Mouse (Mus musculus) embryonic stem cell, embryonic (primary cell): Measurements from ENCODE around the gene Best3.

Source experiments
- CTCF ChIA-PET, 4 experiments: fragments of 300-600 bp in 2 of 4; fragments of 350-600 bp in 2 of 4; sonication (Branson Sonifier 250); formaldehyde crosslinking; loops; one replicate each; lab custom pipeline; 2022; ENCODE audit warnings: inconsistent platforms in 2 of 4; lab: Charles Lee
- POLR2A ChIA-PET, 4 experiments: fragments of 300-600 bp in 2 of 4; fragments of 350-600 bp in 2 of 4; sonication (Branson Sonifier 250); formaldehyde crosslinking; loops; one replicate each; lab custom pipeline; 2022; ENCODE audit warnings: antibody characterized with exemption in 4 of 4, inconsistent platforms in 1 of 4; lab: Charles Lee

The Best3 gene

DNA sequence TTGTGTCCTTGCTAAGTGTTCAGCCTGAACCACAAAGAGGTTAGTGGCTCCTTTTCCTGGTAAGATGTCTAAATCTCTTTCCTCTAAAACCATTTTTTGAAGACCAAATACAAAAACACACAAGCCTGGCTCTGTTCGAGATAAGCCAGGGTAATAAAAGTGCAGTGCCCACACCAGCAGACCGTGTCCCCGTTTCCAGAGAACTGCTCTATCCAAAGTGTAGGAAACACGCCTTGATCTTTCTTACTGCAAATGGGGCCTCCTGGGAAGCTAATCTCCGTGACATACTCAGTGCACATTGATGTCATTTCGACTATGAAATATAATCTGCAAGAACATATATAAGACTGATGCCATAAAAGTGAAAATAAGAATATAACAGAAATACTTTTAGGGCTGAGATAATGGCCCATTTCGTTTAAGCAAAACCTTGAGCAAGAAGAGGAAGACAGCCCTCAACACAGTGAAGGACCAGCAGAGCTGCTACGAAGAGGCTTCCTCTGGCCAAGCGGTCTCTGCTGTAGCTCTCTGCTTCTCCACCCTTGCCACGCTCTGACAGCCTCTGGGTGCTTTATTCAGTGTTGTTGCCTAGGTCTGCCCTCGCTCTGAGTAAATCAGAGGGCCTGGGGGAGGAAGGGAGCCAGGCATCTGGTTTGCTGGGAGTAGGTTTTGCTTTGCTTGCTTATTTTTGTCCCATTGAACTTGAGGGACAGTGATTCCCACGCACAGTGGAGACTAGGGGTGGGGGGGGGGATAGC is 19.8 kb downstream of the Best3 start:
- CTCF ChIA-PET, result interaction anchor here in 1 of 4 experiments (0.6 kb wide), 1 partner anchor 34 kb away, joined by 3 read pairs; no protein-coding TSS in a partner anchor

DNA sequence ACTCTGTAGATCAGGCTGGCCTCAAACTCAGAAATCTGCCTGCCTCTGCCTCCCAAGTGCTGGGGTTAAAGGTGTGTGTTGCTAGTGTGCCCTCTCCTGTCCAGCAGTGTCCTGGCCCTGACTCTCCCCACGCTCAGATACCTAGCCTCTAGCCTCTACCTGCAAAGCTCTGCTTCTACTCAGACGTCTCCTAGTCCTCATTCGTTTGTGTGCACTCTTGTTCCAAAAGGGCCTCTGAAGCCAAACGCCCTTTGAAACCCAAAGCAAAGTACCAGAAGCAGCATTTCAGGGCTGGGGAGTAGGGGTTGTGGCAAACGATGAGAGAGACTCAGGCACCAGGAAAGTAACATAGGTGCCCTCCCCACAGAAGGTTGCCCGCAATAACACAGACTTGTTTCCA is 23.6 kb downstream of the Best3 start:
- ChIA-PET POLR2A (interaction anchor here in 1 of 4 experiments (0.9 kb wide), 1 partner anchor 13 kb away, joined by 3 read pairs; no protein-coding TSS in a partner anchor), CTCF (interaction anchor here in 1 of 4 experiments (1.5 kb wide), 1 partner anchor 24 kb away, joined by 7 read pairs; no protein-coding TSS in a partner anchor)

More for the DNA sequence above, 19.8 kb downstream of the Best3 start:
- POLR2A ChIA-PET, result interaction anchor here in 1 of 4 experiments (0.6 to 1.3 kb wide), 2 partner anchors 41 to 59 kb away, joined by 3 to 4 read pairs; no protein-coding TSS in a partner anchor

DNA sequence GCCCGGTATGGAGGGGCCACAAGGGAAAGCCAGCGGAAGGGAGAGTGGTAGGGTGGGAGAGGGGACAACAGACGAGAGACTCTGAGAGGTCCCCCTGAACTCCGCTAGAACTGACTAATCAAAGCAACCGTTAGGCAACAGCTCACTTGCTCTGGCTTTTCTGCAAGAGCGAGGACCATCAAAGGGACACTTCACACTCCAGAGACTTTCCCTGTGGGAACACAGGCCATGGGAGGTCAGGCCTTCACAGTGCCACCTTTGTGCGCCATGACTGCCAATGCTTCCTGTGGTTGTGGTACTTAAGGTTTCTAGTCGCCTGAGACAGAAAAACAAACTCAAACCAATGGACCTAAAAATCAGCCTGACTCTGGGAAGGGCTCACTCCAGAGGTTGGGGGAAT is 24.9 kb downstream of the Best3 start:
- POLR2A ChIA-PET, result interaction anchor here in 1 of 4 experiments (0.8 kb wide), 1 partner anchor 775 kb away, joined by 3 read pairs; no protein-coding TSS in a partner anchor
- CTCF ChIA-PET, result interaction anchor here in 2 of 4 experiments (0.6 kb wide), 2 partner anchors 120 to 202 kb away, joined by 3 to 4 read pairs; no protein-coding TSS in a partner anchor

DNA sequence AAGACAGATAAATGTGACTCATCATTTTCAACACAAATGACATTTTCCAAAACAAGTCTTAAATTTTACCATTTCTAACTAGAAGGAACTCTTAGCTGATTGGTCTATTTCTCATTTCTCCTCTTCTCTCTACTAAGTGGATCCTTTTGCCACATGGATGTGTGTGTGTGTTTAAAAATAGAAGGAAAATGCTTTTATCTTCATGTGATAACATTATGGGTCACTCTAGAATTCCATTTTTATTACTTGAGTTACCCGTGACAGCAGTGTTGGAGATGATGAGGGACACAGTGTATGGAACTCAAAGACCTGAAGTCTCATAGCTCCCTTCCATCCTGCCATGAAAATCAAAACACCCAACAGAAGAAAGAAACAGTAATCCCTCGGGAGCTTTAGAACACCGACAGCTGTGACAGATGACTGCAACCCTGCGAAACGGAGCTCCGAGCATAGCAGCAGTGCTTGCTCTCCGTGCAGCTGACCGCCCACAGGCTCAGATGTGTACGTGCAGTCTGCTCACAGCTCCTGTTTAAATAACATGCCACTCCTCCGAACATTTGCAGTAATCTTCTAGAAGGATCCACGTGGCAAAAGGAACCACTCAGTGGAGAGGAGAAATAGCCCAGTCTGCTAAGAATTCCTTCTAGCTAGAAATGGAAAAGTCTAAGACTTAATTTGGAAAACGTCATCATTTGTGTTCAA is 27.7 kb downstream of the Best3 start:
- ChIA-PET CTCF (interaction anchor here in 1 of 4 experiments (0.5 kb wide), 1 partner anchor 8 kb away, joined by 3 read pairs; no protein-coding TSS in a partner anchor), POLR2A (interaction anchor here in 1 of 4 experiments (1.2 kb wide), 1 partner anchor 20 kb away, joined by 3 read pairs; no protein-coding TSS in a partner anchor)

DNA sequence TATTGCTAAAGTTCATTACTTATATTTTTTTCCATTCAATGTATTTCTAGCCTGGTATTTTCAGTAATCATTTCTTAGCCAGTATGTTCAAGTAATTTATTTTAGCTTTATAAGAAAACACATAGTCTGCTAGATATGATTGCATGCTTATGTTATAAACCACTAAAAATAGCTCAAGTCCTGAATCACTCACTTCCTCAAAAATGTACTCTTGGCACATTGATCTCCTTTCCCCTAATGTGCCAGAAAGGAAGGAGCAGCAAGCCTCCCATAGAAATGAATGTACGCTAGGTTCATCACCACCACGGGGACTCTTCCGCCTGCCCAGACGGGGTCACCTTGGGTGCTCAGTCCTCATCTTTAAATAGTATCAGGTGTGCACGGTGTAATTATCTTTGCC is 28.5 kb downstream of the Best3 start:
- ChIA-PET POLR2A (interaction anchor here in 1 of 4 experiments (1.2 kb wide), 1 partner anchor 19 kb away, joined by 3 read pairs; no protein-coding TSS in a partner anchor), CTCF (no interaction called here)

DNA sequence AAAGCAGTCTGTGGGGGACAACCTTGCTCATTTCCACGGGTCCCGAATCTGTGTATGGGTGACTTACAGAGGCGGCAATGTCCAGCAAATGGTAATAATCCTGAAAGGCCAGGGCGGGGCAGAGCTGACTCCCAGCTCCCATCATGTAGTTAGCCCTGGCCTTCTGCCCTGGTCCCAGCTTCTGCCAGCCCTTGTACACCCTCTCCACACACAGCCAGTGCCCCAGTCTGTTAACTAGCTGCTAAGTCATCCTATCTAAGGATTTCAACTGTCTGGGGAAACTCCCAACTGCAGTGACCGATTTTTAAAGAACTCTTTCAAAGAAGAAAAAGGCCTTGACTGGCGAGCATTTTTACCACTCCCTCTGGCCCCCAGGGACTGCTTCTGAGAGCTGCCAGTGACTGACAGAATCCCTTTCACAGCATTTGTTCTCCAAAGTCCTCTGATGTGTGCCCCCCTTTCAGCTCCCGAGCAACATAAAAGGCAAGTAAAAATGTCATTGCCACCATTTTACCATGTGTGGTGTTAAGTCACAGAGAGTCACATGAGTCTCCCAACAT is 32.2 kb downstream of the Best3 start:
- ChIA-PET CTCF (interaction anchor here in 1 of 4 experiments (0.7 kb wide), 1 partner anchor 26 kb away, joined by 3 read pairs; no protein-coding TSS in a partner anchor), POLR2A (interaction anchor here in 2 of 4 experiments (0.5 to 1.4 kb wide), 3 partner anchors 10 to 456 kb away, joined by 3 to 4 read pairs (median 3); no protein-coding TSS in a partner anchor)

DNA sequence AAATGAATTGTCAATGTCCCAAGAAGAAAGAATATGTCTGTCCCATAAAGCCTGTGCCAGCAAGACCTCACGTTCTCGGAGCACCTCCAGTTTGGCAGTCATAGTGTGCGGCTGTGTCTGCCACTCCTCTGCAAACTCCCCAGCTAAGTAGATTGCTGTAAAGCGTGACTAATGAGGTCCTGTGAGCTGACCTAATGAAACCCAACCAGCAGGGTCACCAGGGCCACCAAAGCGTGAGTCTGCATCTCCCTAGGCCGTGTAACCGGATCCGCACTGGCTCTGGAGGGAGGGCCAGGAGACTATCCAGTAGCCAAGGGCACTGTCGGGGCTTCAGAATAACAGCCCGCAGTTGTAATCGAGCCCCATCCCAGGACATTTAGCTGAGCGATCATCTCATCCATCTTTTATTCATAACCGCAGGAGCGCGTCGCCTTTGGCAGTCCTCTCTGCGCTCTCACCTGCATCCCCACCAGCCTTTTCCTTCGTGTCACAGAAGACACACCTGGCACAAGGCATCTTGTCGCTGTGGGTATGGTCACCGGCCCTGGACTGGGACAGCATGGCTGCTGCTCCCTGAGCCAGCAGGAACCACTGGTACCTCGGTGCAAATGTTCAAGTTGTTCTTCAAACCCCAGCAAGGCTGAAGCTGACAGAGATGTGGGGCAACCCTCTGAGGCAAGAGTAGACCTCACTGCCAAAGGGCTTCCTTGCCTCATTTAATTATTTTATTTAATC is 35.1 kb downstream of the Best3 start:
- ChIA-PET CTCF (interaction anchor here in 1 of 4 experiments (0.6 kb wide), 1 partner anchor 1518 kb away, joined by 3 read pairs; no protein-coding TSS in a partner anchor), POLR2A (interaction anchor here in 1 of 4 experiments (0.7 to 1.4 kb wide), 2 partner anchors 42 to 91 kb away, joined by 3 read pairs; no protein-coding TSS in a partner anchor)

DNA sequence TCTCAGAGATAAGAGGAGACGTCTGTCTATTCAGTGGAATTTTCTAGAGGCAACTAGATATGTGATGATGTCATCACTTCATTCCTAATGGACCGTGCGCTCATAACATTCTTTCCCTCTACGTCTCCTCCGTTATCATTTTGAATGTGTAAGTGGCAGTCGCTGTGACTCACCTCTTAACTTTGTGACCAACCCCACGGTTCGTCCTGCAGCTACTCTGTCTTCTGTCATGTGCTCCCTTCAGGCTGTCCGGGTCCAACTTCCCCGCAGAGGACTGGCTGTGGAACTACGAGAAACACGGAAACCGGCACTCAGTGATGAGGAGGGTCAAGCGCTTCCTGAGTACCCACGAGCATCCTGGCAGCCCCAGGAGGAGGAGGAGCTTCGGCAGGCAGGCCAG is 37.6 kb downstream of the Best3 start:
- POLR2A ChIA-PET, result interaction anchor here in 2 of 4 experiments (0.5 to 0.7 kb wide), 2 partner anchors 10 to 533 kb away, joined by 3 to 4 read pairs; no protein-coding TSS in a partner anchor
- CTCF ChIA-PET, result interaction anchor here in 2 of 4 experiments (0.7 to 2.6 kb wide), 2 partner anchors 11 to 254 kb away, joined by 3 to 9 read pairs; no protein-coding TSS in a partner anchor

DNA sequence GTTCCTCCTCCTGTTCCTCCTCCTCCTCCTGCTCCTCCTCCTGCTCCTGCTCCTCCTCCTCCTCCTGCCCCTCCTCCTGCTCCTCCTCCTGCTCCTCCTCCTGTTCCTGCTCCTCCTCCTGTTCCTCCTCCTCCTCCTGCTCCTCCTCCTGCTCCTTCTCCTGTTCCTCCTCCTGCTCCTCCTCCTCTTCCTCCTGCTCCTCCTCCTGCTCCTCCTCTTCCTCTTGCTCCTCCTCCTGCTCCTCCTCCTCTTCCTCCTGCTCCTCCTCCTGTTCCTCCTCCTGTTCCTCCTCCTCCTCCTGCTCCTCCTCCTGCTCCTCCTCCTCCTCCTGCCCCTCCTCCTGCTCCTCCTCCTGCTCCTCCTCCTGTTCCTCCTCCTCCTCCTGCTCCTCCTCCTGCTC is 39.7 kb downstream of the Best3 start:
- POLR2A ChIA-PET, result interaction anchor here in 3 of 4 experiments (0.6 to 1.5 kb wide), 8 partner anchors 15 to 393 kb away, joined by 3 to 11 read pairs (median 4); no protein-coding TSS in a partner anchor
- CTCF ChIA-PET, result interaction anchor here in 1 of 4 experiments (0.7 kb wide), 1 partner anchor 14 kb away, joined by 6 read pairs; no protein-coding TSS in a partner anchor

DNA sequence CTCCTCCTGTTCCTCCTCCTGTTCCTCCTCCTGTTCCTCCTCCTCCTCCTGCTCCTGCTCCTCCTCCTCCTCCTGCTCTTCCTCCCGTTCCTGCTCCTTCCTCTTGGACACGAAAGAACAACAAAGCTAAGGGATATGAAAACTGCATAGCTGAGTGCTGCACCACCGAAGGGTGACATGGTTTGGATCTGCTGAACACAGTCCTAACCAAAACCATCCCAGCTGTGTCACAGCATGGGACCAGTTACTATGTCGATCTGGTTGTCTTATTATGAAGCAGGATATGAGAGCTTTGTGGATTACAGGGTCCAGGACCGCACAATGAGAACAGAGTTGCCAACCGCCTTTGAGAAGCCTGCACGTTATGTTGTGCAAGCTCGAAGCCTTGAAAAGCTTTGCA is 40.1 kb downstream of the Best3 start:
- POLR2A ChIA-PET, result interaction anchor here in 3 of 4 experiments (0.6 to 1.5 kb wide), 9 partner anchors 14 to 262 kb away, joined by 3 to 11 read pairs (median 4); partner anchors contain the start of gene Cct2 (in 1 of the 3)
- CTCF ChIA-PET, result interaction anchor here in 2 of 4 experiments (0.7 to 1.7 kb wide), 2 partner anchors 14 to 25 kb away, joined by 3 to 6 read pairs; no protein-coding TSS in a partner anchor

DNA sequence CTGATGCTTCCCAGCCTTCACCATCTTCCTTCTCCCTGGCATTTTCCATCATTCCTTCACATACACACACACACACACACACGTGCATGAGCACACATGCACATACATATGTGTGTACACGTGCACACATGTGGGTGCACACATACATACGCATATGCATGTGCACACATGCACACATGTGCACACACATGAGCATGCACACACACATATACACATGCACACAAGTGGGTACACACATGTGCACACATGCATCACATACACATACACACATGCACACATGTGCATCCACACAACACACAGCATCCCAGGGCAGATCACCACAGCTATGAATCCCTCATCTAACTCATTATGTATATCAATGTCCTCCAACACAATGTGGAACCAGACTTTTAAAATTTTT is 45.0 kb downstream of the Best3 start:
- POLR2A ChIA-PET, result no interaction called here
- CTCF ChIA-PET, result no interaction called here

DNA sequence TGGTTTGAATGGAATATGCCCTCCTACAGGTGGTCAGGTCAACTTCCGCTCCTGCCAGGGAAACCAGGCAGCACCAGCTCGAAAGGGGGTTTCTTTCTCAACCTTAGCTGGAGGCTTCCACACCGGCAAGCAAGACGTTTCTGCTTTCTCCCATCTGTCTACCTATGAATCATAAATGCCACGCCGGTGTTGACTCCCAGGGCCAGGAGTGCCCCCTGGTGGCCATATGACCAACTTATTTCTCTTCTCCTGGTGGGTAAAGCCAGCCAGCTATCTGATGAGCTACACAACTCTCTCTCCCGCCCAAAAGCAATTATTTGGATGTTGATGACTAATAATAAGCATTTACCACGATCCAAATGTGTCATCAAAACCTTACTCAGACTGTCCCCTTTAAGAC is 47.7 kb downstream of the Best3 start:
- ChIA-PET POLR2A (interaction anchor here in 3 of 4 experiments (0.8 to 1.8 kb wide), 9 partner anchors 10 to 76 kb away, joined by 3 to 6 read pairs (median 3); partner anchors contain the start of genes Cct2 (in 1 of the 3) and Lrrc10 (in 1 of the 3)), CTCF (interaction anchor here (0.6 to 2.0 kb wide), 20 partner anchors 10 to 182 kb away, joined by 3 to 12 read pairs (median 4); partner anchors contain the start of genes Lrrc10 (in 2 of the 4), Best3 (in 1 of the 4) and Rab3ip (in 1 of the 4))

DNA sequence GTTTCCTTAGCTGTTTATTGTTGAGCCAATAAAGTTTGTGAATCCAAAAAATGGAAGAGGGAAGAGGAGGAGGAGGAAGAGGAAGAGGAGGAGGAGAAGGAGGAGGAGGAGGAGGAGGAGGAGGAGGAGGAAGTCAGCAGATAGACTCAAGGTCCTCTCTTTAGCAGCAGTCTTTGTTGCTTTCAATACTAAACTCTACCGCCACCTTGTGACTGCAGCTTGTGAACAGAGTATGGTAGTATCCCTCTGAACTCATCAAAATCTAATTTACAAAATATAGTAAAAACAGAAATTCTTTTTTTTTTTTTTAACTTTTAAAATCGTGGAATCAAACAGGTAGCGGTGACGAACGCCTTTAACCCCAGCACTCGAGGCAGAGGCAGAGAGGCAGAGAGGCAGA is 54.2 kb downstream of the Best3 start:
- CTCF ChIA-PET, result interaction anchor here in 3 of 4 experiments (0.5 to 0.7 kb wide), 5 partner anchors 14 to 166 kb away, joined by 3 to 12 read pairs (median 6); no protein-coding TSS in a partner anchor
- POLR2A ChIA-PET, result interaction anchor here in 2 of 4 experiments (0.6 to 2.1 kb wide), 3 partner anchors 10 to 54 kb away, joined by 3 to 8 read pairs (median 4); no protein-coding TSS in a partner anchor

DNA sequence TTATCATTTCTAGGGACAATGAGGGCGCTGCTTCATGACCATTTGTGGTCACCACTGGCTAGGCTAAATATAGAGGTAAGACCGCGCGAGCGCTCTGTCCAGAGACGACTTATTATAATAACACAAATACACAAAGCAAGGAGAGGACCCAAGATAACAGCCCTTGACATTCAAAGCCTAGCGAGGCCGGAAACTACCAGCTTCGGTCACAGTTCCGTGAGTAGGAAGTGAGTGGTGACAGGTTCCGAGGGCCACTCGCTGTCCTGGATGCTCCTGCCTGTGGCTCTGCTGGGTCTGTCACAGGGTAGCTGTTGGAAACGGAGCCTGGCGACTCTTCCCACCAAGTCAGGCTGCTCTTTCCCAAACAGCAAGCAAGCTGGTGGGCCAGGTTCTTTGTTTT is 56.2 kb downstream of the Best3 start:
- POLR2A ChIA-PET, result interaction anchor here in 2 of 4 experiments (1.2 to 14.1 kb wide), 4 partner anchors 8 to 22 kb away, joined by 3 to 312 read pairs (median 8); partner anchors contain the start of gene Cct2 (in 2 of the 2)
- CTCF ChIA-PET, result interaction anchor here in 1 of 4 experiments (0.6 kb wide), 1 partner anchor 1453 kb away, joined by 3 read pairs; no protein-coding TSS in a partner anchor

DNA sequence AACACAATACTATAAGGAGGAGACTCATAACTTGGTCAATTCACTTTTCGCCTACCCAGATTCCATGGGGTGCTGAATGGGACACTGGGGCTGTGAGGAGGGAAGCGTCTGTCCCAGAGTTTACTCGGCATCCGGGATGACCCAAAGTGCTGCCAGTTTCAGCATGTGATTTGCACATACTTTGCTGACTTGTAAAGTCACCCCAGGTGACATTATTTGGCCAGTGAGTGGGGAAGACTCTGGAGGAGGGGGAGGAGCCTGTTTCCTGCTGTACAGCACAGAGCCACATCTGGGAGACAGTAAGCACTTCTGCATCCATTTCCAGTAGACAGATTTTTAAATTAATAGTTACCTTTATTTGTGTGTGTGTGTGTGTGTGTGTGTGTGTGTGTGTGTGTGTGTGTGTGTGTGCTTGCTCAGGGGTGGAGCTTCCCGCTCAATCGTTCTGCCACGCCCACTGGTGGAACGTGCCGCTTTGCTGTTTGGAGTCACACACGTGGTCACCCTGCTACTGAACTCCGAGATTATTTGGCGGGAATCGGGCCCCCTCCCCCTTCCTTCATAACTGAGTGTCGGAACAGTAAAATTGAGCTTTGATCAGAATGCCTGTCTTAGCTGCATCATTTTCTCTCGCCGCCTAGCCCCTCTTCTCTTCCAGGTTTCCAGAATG is 57.5 kb downstream of the Best3 start:
- ChIA-PET CTCF (interaction anchor here (0.6 to 1.0 kb wide), 8 partner anchors 9 to 822 kb away, joined by 3 to 4 read pairs (median 4); no protein-coding TSS in a partner anchor), POLR2A (interaction anchor here (0.7 to 14.1 kb wide), 9 partner anchors 9 to 1766 kb away, joined by 3 to 312 read pairs (median 6); partner anchors contain the start of genes Cct2 (in 3 of the 4) and Yeats4 (in 1 of the 4))
